Mouse (Mus musculus) heart, postnatal 0 days (tissue): ENCODE data around the gene Mecom.

Experiments used
- CTCF ChIP-seq: IDR thresholded peaks from 2 replicates; pipeline ENCODE4 v1.5.1; 2016; ENCODE audit warnings: antibody characterized with exemption, control low read depth, low read depth
- EP300 ChIP-seq: IDR thresholded peaks from 2 replicates; pipeline ENCODE4 v1.6.1; 2016; ENCODE audit warnings: antibody characterized with exemption, low read depth

DNA sequence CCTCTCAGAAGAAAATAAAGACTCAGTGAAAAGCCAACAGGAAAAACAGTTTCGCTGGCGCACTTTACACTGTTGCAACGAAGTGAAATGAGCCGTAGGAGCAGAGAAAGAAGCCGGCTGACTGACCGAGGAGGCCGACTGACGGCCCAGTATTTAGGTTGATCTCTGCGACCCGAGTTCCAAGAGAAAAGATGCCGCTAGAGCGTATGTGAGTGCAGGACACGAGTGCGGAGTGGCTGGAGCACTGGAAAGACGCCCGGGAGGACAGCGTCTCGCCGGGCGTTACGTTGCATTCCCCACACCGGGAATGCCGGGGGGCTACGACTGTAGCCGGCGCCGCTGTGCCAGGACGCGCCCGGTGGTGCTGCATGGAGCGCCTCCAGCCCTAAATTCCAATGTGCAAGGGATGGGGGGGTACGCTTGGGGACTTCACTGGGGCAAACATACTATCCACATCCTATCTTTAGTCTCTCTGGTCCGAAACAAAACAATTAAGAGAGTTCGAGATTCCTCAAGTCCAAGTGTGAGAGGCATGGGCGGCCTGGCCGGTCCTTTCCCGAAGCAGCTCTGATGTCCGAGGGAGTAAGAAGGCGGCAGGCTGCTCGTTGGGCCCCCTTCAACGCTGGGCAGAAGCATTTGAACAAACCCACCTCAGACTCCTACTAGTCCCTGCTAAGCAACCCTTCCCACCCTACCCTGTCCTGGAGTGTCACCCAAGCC is 40.1 kb downstream of the Mecom start:
- TF ChIP-seq CTCF, result no peak
- TF ChIP-seq EP300, result no peak
